Mouse (Mus musculus): Measurements from ENCODE around the gene Wfdc16.
"Not testable (repeated sequence)": the region's sequence is repeated elsewhere in the genome, so short reads cannot be mapped to it uniquely, and the experiment has no call there.

Wfdc16 gene

GRCm38 (mm10) chr2:164600179-164600578 is 38.4 kb downstream of the Wfdc16 start:
- no peak for DNase-seq (ENCODE audit: low spot score)

- DNase-seq (ENCODE audit: low spot score) = no peak
Measured at GRCm38 (mm10) chr2:164593494-164593893, 45.1 kb downstream of the Wfdc16 start, which contains the start of gene Eppin. Gene Eppin, minus strand, starts transcription at chr2:164593594.

- peak; percentile 8 for DNase-seq (ENCODE audit: low spot score)
Measured at GRCm38 (mm10) chr2:164592014-164592413, 46.6 kb downstream of the Wfdc16 start.

GRCm38 (mm10) chr2:164585025-164585725 is 53.4 kb downstream of the Wfdc16 start, which contains the start of gene Wfdc6a:
Gene Wfdc6a, minus strand, starts transcription at chr2:164585447.
- not testable (repeated sequence) for DNase-seq (ENCODE audit: low spot score)
